Mouse (Mus musculus) thymus, adult 2 months (tissue): ENCODE results near the gene Mrtfb. TPM values are rescaled to one million over a fixed set of nuclear protein-coding genes. Genes with fewer than 3 reads are reported as not detected.
A peak's percentile ranks its signal among the peaks of the same experiment; 100 is the strongest.
"Not testable (repeated sequence)": the region's sequence is repeated elsewhere in the genome, so short reads cannot be mapped to it uniquely, and the experiment has no call there.

Experiments
- DNase-seq: peaks from one replicate; pipeline ENCODE4 v3.0.0; 2021
- H3K27ac ChIP-seq: fragments of 200-500 bp; 2 replicates; pipeline ENCODE4 v1.5.1; 2012; ENCODE audit warnings: low read length, control low read depth; ENCODE audit not compliant: control insufficient read depth, insufficient read depth
- H3K27me3 ChIP-seq: fragments of 200-500 bp; 2 replicates; pipeline ENCODE4 v1.6.1; 2012; ENCODE audit warnings: mild to moderate bottlenecking, low read length, moderate library complexity, mixed read lengths; ENCODE audit not compliant: control insufficient read depth, insufficient read depth
- H3K36me3 ChIP-seq: fragments of 200-500 bp; 2 replicates; pipeline ENCODE4 v1.6.1; 2012; ENCODE audit warnings: mild to moderate bottlenecking, low read length, moderate library complexity; ENCODE audit not compliant: control insufficient read depth, insufficient read depth
- H3K4me1 ChIP-seq: fragments of 200-500 bp; replicated peaks from 2 replicates; pipeline ENCODE4 v1.6.1; 2012; ENCODE audit warnings: low read length; ENCODE audit not compliant: control insufficient read depth, insufficient read depth
- H3K4me3 ChIP-seq: fragments of 200-500 bp; 2 replicates; pipeline ENCODE4 v1.5.1; 2012; ENCODE audit warnings: mild to moderate bottlenecking, low read length, control low read depth, moderate library complexity; ENCODE audit not compliant: control insufficient read depth, insufficient read depth
- CTCF ChIP-seq: fragments of 200-500 bp; IDR thresholded peaks from 2 replicates; pipeline ENCODE4 v1.5.1; 2012; ENCODE audit warnings: mild to moderate bottlenecking, control low read depth, low read length, moderate library complexity, borderline replicate concordance; ENCODE audit not compliant: control insufficient read depth, poor library complexity, insufficient read depth; ENCODE audit errors: extremely low read depth
- POLR2A ChIP-seq: fragments of 200-500 bp; IDR thresholded peaks from 2 replicates; pipeline ENCODE4 v1.6.1; 2012; ENCODE audit warnings: mild to moderate bottlenecking, low read length, control low read depth, moderate library complexity; ENCODE audit not compliant: control insufficient read depth, poor library complexity, insufficient read depth; ENCODE audit errors: extremely low read depth
- WGBS: fragments of 180-500 bp; shearing (Covaris S2); methylation state at CpG from one replicate; pipeline ENCODE4 v1.1.7; 2018; 5-methylcytosine and 5-hydroxymethylcytosine counted together
- polyA plus RNA-seq: library from polyadenylated mRNA; depleted of rRNA; stranded (reverse); fragments of >200 nt; gene quantifications from 2 replicates; pipeline ENCODE4 v1.2.3, GENCODE M21; 2012

The Mrtfb gene
- polyA plus RNA-seq, 1 experiment = 8.5 TPM

DNA sequence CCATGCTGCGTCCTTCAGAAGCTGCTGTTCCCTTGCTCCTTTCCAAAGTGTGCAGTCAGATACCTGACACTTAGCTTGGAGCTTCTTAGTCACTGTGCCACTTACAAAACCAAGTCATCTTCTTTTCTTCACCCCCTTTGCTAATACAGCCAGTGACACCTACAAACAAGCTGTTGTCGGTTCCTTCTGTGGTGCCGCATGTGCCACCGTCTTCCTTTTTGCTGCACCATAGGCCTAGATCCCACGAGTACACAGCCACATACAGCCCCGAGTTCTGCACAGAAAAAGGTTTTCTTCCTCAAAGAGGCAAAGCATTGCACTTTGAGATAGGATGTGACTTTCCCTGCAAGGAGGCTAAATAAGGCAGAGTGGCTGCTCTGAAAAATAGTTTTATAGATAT, 83.2 kb downstream of the Mrtfb start:
- no peak for TF ChIP-seq POLR2A
- no peak for TF ChIP-seq CTCF
- no peaks in the 10 kb centered on the region for H3K27me3 ChIP-seq
- no peak overlapping the region for H3K4me3 ChIP-seq
- no peaks in the 10 kb centered on the region for H3K4me1 ChIP-seq
- DNase-seq = no peak
- H3K36me3 ChIP-seq = no peaks in the 10 kb centered on the region
- H3K27ac ChIP-seq = no peak overlapping the region
- WGBS = 91% methylated on average over 6 of the region's 6 CpGs

GRCm38 (mm10) chr16:13345822-13346221, 89.5 kb downstream of the Mrtfb start:
- H3K27ac ChIP-seq = not testable (repeated sequence)

DNA sequence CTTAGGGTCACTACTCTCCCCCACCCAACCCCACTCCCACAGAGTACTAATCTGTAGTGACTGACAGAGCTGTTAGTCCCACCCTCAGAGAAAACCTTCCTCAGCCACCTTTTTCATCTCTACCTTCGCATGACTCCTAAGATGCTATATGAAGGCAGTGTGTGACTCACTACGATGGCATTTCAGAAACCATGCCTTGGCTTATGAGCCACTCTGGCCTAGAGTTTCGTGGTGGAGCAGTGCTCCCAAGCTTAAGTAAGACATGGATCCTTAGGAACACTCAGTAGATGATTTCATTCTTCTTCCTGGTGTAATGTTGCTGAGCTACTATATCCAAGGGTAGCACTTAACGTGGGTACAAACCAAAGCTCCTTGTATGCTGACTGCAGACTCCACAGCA, 94.4 kb downstream of the Mrtfb start:
- DNase-seq = no peak
- no peaks in the 10 kb centered on the region for H3K4me1 ChIP-seq
- H3K4me3 ChIP-seq = no peak overlapping the region
- H3K36me3 ChIP-seq = no peaks in the 10 kb centered on the region
- 91% methylated on average over 4 of the region's 4 CpGs for WGBS
- TF ChIP-seq CTCF (no peak), POLR2A (no peak)
- H3K27me3 ChIP-seq = no peaks in the 10 kb centered on the region
- no peak overlapping the region for H3K27ac ChIP-seq

More at GRCm38 (mm10) chr16:13345822-13346221, 89.5 kb downstream of the Mrtfb start:
- WGBS = 93% methylated on average over 2 of the region's 2 CpGs
- not testable (repeated sequence) for DNase-seq, H3K4me1 ChIP-seq, H3K36me3 ChIP-seq, H3K4me3 ChIP-seq, H3K27me3 ChIP-seq

GRCm38 (mm10) chr16:13351268-13351667, 95.0 kb downstream of the Mrtfb start:
- H3K27me3 ChIP-seq = no peaks in the 10 kb centered on the region
- H3K4me1 ChIP-seq = no peaks in the 10 kb centered on the region
- peak; percentile 37 for DNase-seq
- H3K4me3 ChIP-seq = no peak overlapping the region
- no peaks in the 10 kb centered on the region for H3K36me3 ChIP-seq
- no peak overlapping the region for H3K27ac ChIP-seq
- TF ChIP-seq POLR2A = no peak
- TF ChIP-seq CTCF = no peak

- H3K27me3 ChIP-seq = no peaks in the 10 kb centered on the region
- no peak overlapping the region for H3K27ac ChIP-seq
- H3K4me1 ChIP-seq = no peaks in the 10 kb centered on the region
- 95% methylated on average over 4 of the region's 4 CpGs for WGBS
- no peak for DNase-seq
- no peaks in the 10 kb centered on the region for H3K36me3 ChIP-seq
- no peak for TF ChIP-seq CTCF
- no peak for TF ChIP-seq POLR2A
- H3K4me3 ChIP-seq = no peak overlapping the region
These were observed 97.6 kb downstream of the Mrtfb start for GRCm38 (mm10) chr16:13353927-13354326.

DNA sequence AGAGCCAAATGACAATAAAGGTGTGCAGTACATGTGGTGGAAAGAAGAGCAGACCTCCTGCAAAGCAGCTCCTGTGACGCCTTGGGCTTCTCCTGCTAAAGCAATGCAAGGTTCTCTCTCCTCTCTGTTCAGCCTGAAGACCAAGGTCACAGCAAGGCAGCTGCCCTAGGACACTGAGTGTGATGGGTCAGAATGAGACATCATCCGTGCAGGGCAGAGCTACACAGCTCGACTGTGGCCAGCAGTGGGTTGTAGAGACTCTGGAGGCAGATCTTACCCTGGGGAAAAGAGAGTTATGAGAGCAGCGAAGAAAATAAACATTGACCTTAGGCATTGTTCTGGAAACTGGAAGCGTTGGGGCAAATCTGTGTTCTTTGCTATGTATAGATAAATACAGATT, 98.2 kb downstream of the Mrtfb start:
- no peaks in the 10 kb centered on the region for H3K27me3 ChIP-seq
- no peaks in the 10 kb centered on the region for H3K4me1 ChIP-seq
- no peak overlapping the region for H3K4me3 ChIP-seq
- no peak overlapping the region for H3K27ac ChIP-seq
- TF ChIP-seq POLR2A (no peak), CTCF (no peak)
- no peak for DNase-seq
- 89% methylated on average over 5 of the region's 5 CpGs for WGBS
- H3K36me3 ChIP-seq = no peaks in the 10 kb centered on the region

GRCm38 (mm10) chr16:13357806-13358679, 101.8 kb downstream of the Mrtfb start:
- no peak for TF ChIP-seq CTCF
- no peak for TF ChIP-seq POLR2A
- Histone ChIP-seq H3K4me3 (no peak overlapping the region), H3K27ac (no peak overlapping the region), H3K36me3 (no peaks in the 10 kb centered on the region), H3K27me3 (no peaks in the 10 kb centered on the region), H3K4me1 (no peaks in the 10 kb centered on the region)
- no peak for DNase-seq
- 88% methylated on average over 15 of the region's 15 CpGs for WGBS
